Mouse (Mus musculus): Measurements from ENCODE around the gene Zbtb17. TPM values are rescaled to one million over a fixed set of nuclear protein-coding genes. Genes with fewer than 3 reads are reported as not detected.
A peak's percentile ranks its signal among the peaks of the same experiment; 100 is the strongest.

The Zbtb17 gene
- 8.5 and 8.9 TPM in 2 replicates for polyA plus RNA-seq (2015; fragmentation: Nextera tagmentation; extraction: Ambion mirVana)

DNA sequence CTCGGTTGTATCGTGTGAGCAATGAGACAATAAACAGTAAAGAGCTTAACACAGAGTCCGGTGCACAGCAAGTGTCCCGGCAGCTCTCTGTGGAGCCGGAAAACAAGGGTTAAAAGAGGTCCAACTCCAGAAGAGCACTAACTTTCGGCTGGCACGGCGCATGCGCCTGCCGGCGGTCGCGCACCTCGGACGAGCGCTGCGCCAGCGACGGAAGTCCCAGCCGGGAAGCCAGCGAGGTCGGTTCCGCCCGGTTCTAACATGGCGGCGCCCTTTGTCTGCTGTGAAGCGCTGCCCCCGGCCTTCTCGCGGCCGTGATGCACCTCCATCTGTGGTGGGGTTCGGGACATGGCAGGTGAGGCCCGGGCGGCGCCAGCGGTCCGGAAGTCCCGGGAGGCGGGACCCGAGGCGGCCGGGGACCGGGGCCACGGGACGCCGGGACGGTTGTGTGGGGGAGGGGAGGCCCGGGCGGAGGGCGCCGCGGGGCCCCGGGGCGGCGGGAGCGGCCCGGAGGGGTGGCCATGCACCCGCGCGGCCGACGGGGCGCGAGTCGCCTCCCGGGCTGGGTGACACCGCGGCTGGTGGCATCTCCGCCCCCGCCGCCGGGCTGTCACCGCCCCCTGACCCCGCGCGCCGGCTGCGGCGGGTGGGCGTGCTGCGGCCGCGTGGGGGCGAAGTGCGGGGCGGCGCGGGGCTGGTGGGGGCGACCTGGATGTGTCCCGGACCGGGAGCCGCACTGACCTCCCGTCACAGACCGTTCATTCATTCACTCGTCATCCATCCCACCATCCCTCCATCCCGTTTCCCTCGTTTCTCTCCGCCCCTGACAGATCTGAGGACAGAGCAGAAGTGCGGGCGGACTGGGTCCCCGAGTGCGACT lies at the start of gene Zbtb17:
TSS of gene Zbtb17 (plus strand) at position 204 of the 877 bp plus-strand sequence.
- Histone ChIP-seq H3K27ac (replicated peaks) (peak within 1 kb of the TSS; percentile 76), H3K4me1 (replicated peaks) (peaks cover 26% of the 10 kb centered on the region), H3K36me3 (replicated peaks) (peaks cover 18% of the 10 kb centered on the region), H3K9ac (peak within 1 kb of the TSS; percentile 92), H3K9me3 (replicated peaks) (no peaks in the 10 kb centered on the region), H3K27me3 (no peaks in the 10 kb centered on the region), H3K4me3 (replicated peaks) (peak within 1 kb of the TSS; percentile 99), H3K4me2 (peak within 1 kb of the TSS; percentile 90)
- WGBS (ENCODE audit: insufficient replicate concordance): under 1% methylated on average over 89 of the region's 102 CpGs
- peak; percentile 88 for ATAC-seq (ENCODE audit: insufficient read depth)

DNA sequence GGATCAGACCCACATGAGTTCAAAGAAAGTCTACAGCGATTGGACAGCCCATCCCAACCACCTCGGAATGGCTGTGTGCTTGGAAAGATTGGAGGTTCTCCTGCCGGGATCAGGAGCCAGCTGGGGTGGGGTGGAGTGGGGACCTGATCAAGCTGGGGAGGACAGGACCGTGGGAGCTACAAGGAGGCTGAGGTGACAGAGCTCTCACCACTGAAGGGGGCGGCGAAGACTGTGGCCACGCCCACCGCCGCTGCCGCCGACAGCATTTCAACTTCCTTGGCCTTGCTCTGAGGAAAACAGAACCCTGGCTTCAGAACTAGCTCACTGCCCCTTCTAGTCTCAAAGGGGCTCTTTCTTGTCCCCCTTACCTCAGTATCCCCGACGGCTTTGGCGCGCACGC lies 49.7 kb upstream of the Zbtb17 start:
- peaks cover 16% of the 10 kb centered on the region for H3K27me3 ChIP-seq
- H3K27ac ChIP-seq (replicated peaks): no peak overlapping the region
- H3K4me1 ChIP-seq (replicated peaks): no peaks in the 10 kb centered on the region
- no peak overlapping the region for H3K4me3 ChIP-seq (replicated peaks)
- no peak for ATAC-seq (ENCODE audit: insufficient read depth)
- no peaks in the 10 kb centered on the region for H3K9me3 ChIP-seq (replicated peaks)
- H3K9ac ChIP-seq: no peak overlapping the region
- H3K36me3 ChIP-seq (replicated peaks): no peaks in the 10 kb centered on the region
- H3K4me2 ChIP-seq: peak overlapping the region; percentile 25
- whole genome bisulfite sequencing (ENCODE audit: insufficient replicate concordance): 22% methylated on average over 16 of the region's 16 CpGs

DNA sequence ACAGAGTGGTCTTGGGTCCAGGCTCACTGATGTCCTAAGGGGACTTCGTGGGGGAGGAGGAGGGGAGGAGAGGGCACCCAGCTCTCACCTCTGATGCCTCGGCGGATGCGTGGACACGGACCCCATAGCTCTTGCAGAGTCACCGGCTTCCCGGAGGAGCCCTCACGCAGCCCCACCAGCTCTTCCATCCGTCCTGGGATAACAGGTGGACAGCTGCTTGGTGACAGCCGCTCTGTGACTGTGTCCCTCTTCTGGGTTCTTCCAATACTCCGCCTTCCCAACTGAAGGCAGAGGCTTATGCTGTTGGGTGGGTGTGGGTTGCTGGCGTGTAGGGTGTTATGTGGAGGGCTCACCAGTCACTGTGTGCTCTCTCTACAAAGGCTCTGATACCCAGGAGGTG lies 46.6 kb upstream of the Zbtb17 start:
- H3K27me3 ChIP-seq: peaks cover 10% of the 10 kb centered on the region
- H3K4me1 ChIP-seq (replicated peaks): no peaks in the 10 kb centered on the region
- no peaks in the 10 kb centered on the region for H3K9me3 ChIP-seq (replicated peaks)

DNA sequence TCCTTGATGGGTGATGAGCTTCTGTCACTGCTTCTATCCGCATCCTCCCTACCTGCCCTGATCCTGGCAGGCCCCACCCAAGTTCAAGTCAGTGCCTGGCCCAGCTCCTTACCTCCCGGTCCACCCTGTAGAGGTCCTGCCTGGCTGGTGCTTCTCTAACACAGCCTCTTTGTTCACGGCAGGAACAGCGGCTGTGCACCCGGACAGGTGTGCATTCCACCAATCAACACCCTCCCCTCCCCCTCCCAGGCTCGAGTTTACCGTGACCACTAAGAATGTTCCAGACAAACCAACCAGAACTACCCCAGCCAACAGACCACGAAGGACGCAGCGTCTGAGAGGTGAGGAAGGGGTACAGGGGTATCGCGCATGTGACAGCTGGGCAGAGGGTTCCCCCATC lies 45.9 kb upstream of the Zbtb17 start, which contains the start of gene Clcnka:
TSS of gene Clcnka (minus strand) at position 180 of the 400 bp plus-strand sequence.
- no peak for ATAC-seq (ENCODE audit: insufficient read depth)
- H3K4me2 ChIP-seq: no peak within 1 kb of the TSS
- WGBS (ENCODE audit: insufficient replicate concordance): 48% methylated on average over 12 of the region's 12 CpGs
- H3K27ac ChIP-seq (replicated peaks): no peak within 1 kb of the TSS
- H3K9me3 ChIP-seq (replicated peaks): no peaks in the 10 kb centered on the region
- peaks cover 10% of the 10 kb centered on the region for H3K27me3 ChIP-seq
- H3K36me3 ChIP-seq (replicated peaks): no peaks in the 10 kb centered on the region
- H3K9ac ChIP-seq: no peak within 1 kb of the TSS
- no peak within 1 kb of the TSS for H3K4me3 ChIP-seq (replicated peaks)
- no peaks in the 10 kb centered on the region for H3K4me1 ChIP-seq (replicated peaks)

More for the DNA sequence above, 46.6 kb upstream of the Zbtb17 start:
- Histone ChIP-seq H3K4me2 (no peak overlapping the region), H3K4me3 (replicated peaks) (no peak overlapping the region), H3K36me3 (replicated peaks) (no peaks in the 10 kb centered on the region), H3K27ac (replicated peaks) (no peak overlapping the region), H3K9ac (no peak overlapping the region)
- WGBS (ENCODE audit: insufficient replicate concordance): 65% methylated on average over 12 of the region's 12 CpGs
- no peak for ATAC-seq (ENCODE audit: insufficient read depth)

DNA sequence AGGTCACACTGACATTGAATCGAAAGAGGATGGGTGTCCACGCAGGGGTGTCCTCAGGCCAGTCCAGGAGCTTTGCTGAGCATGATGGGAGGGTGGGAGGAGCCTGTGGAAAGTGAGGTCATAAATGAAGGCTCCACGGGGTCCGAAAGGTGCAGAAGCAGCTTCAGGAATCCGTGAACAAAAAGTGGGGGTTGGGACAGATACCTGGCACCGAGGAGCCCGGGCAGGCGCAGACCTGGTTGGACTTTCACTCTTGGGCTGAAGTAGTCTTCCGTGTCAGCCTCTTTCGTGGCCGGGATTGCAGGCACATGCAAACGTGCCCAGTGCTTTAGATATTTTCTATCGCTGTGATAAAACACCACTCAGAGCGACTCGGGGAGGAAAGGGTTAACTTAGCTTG lies 44.3 kb upstream of the Zbtb17 start:
- H3K27me3 ChIP-seq: peaks cover 14% of the 10 kb centered on the region
- H3K4me1 ChIP-seq (replicated peaks): 0 out of 2 replicates have a peak, but pooled peaks cover 3% of the 10 kb centered on the region
- H3K36me3 ChIP-seq (replicated peaks): no peaks in the 10 kb centered on the region
- no peak for ATAC-seq (ENCODE audit: insufficient read depth)
- no peak overlapping the region for H3K4me3 ChIP-seq (replicated peaks)
- 69% methylated on average over 15 of the region's 15 CpGs for WGBS (ENCODE audit: insufficient replicate concordance)
- H3K9ac ChIP-seq: no peak overlapping the region
- H3K4me2 ChIP-seq: no peak overlapping the region
- H3K9me3 ChIP-seq (replicated peaks): no peaks in the 10 kb centered on the region
- no peak overlapping the region for H3K27ac ChIP-seq (replicated peaks)

DNA sequence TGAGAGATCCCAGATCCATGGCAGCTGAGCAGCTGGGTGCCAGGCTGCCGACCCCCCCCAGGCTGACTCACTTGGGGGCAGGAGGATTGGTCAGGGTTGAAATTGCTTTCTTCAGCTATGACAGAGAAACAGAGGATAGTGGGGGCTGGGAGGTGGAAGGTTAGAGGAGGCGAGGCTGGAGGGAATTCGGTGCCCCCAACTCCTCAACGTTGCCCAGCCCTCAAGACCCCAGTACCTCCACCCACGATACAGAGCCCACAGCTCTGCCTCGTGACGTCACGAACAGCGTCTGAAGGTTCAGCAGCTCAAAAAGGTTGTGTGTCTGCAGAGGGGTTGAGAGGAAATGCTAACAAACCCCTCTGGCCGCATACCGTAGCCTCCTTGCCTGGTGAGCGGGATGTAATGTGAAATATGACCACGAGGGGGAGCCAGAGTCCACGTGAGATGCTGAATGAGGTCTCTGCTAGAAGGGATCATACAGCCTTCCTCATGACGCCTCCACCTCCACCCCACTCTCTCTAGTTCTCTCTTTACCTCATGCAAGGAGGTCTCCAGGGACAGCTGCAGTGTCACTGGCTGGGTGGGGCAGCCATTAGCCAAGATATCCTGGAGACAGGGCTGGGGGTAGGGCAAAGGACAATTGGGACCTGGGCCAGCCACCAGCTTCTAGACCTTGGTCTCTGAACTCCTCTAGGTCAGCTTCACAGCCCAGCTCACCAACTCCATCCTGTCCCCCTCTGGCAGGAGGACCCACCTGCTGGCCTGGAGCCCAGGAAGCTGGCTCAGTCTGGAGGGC lies 39.7 kb upstream of the Zbtb17 start:
- Histone ChIP-seq H3K4me3 (replicated peaks) (no peak overlapping the region), H3K27me3 (peaks cover 23% of the 10 kb centered on the region), H3K36me3 (replicated peaks) (no peaks in the 10 kb centered on the region), H3K4me1 (replicated peaks) (0 out of 2 replicates have a peak, but pooled peaks cover 3% of the 10 kb centered on the region), H3K9me3 (replicated peaks) (no peaks in the 10 kb centered on the region), H3K4me2 (no peak overlapping the region), H3K9ac (no peak overlapping the region), H3K27ac (replicated peaks) (no peak overlapping the region)
- ATAC-seq (ENCODE audit: insufficient read depth): no peak
- 10% methylated on average over 15 of the region's 15 CpGs for WGBS (ENCODE audit: insufficient replicate concordance)

DNA sequence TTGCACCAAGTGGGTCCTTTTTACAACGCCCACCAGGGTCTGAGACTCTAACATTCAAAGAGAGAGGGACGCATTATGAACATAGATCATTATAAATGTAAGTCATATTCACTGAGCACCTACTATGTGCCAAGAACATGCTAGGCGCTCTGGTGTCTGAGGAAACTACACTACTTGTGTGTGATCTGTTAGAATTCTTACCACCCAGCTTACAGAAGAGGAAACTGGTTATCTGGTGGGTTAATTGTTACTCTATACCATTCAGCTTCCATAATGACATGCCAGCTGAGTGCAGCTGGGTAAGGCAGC lies 39.2 kb upstream of the Zbtb17 start:
- WGBS (ENCODE audit: insufficient replicate concordance): 64% methylated on average over 3 of the region's 3 CpGs
- no peaks in the 10 kb centered on the region for H3K9me3 ChIP-seq (replicated peaks)
- peaks cover 23% of the 10 kb centered on the region for H3K27me3 ChIP-seq
- no peak for ATAC-seq (ENCODE audit: insufficient read depth)
- no peak overlapping the region for H3K4me3 ChIP-seq (replicated peaks)
- no peak overlapping the region for H3K4me2 ChIP-seq
- H3K27ac ChIP-seq (replicated peaks): no peak overlapping the region
- no peak overlapping the region for H3K9ac ChIP-seq
- 0 out of 2 replicates have a peak, but pooled peaks cover 3% of the 10 kb centered on the region for H3K4me1 ChIP-seq (replicated peaks)
- no peaks in the 10 kb centered on the region for H3K36me3 ChIP-seq (replicated peaks)

DNA sequence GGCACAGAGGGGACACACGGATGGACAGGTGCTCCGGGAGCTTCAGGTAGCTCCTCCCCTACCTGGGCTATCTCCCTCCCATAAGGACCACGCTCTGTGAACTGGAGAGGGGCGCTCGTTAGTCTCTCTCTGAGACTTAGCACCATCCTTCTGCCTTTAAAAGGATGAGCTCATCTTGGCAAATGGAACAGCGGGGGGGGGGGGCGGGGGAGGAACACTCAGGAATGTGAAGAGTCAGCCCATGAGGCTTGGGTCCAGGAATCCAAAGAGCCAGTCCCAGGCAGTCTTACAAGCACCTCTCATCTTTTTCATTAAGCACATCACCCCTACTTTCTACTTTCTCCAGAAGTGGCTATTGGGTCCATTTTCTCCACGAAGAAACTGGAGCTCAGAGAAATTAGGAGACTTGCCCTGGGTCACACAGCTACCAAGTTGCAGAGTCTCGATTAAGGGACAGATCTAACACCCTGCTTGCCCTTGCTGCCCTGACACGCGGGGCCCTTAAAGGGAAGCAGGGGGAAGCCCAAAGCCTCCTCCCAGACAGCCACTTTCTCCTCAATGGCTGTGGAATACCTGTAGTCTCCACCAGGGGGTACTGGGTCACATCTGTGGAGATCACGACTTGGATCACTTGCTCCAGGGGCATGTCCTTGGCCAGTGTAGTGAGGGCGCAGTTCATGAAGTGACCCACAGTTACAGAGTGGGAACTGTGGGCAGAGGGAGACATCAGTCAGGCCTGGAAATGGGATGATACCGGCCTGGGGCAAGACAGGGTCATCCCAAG lies 37.7 kb upstream of the Zbtb17 start:
- Histone ChIP-seq H3K27me3 (peaks cover 23% of the 10 kb centered on the region), H3K27ac (replicated peaks) (no peak overlapping the region), H3K9ac (no peak overlapping the region), H3K4me3 (replicated peaks) (no peak overlapping the region), H3K36me3 (replicated peaks) (no peaks in the 10 kb centered on the region), H3K4me2 (no peak overlapping the region), H3K4me1 (replicated peaks) (0 out of 2 replicates have a peak, but pooled peaks cover 3% of the 10 kb centered on the region), H3K9me3 (replicated peaks) (no peaks in the 10 kb centered on the region)
- 33% methylated on average over 14 of the region's 14 CpGs for WGBS (ENCODE audit: insufficient replicate concordance)
- no peak for ATAC-seq (ENCODE audit: insufficient read depth)

DNA sequence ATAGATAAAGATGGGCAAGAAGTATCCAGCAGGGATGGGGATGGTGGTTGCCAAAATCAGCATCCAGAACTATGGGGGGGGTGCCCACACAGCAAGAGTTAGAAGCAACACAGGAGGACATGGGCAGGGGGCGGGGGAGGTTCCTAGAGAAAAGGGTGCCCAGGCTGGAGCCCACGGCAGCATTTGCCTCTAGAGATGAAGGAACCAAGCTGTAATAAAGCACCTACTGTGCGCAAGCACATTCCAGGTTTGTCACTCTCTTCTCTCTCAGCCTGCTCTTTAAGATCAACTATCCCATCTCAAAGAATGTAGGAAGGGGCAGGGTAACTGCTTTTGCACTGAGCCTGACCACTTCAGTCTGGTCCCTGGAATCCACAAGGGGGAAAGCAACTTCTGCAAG lies 35.9 kb upstream of the Zbtb17 start:
- Histone ChIP-seq H3K9ac (no peak overlapping the region), H3K4me2 (no peak overlapping the region), H3K4me3 (replicated peaks) (no peak overlapping the region), H3K27ac (replicated peaks) (no peak overlapping the region), H3K27me3 (peaks cover 23% of the 10 kb centered on the region), H3K9me3 (replicated peaks) (no peaks in the 10 kb centered on the region), H3K4me1 (replicated peaks) (0 out of 2 replicates have a peak, but pooled peaks cover 3% of the 10 kb centered on the region), H3K36me3 (replicated peaks) (no peaks in the 10 kb centered on the region)
- WGBS (ENCODE audit: insufficient replicate concordance): 68% methylated on average over 3 of the region's 3 CpGs
- ATAC-seq (ENCODE audit: insufficient read depth): no peak

DNA sequence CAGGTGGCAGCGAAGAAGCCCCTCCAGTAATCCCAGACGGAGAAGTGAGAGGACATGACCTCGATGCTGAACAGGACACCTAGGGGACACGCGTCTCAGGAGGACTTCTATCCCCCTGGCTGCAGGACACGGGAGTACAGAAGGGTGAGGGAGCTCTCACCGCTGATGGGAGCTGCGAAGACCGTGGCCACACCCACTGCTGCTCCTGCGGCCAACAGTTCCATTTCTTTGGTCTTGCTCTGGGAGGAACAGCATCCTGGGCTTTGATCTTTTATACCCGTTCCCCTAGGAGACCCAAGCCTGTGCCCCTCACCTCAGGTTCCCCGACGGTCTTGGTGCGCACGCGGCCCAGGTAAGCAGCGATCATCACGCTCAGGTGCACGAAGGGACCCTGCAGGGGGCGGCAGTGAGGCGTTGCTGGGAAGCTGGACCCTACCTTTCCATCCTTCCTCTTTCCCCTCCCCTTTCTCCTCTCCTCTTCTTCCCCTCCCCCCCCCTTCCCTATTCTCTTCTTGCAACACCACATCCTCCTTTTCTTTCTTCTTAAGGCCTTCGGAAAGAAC lies 32.9 kb upstream of the Zbtb17 start:
- WGBS (ENCODE audit: insufficient replicate concordance): 17% methylated on average over 22 of the region's 22 CpGs
- Histone ChIP-seq H3K27me3 (peaks cover 7% of the 10 kb centered on the region), H3K27ac (replicated peaks) (no peak overlapping the region), H3K4me1 (replicated peaks) (no peaks in the 10 kb centered on the region), H3K4me2 (no peak overlapping the region), H3K4me3 (replicated peaks) (no peak overlapping the region), H3K36me3 (replicated peaks) (no peaks in the 10 kb centered on the region), H3K9ac (no peak overlapping the region), H3K9me3 (replicated peaks) (no peaks in the 10 kb centered on the region)
- no peak for ATAC-seq (ENCODE audit: insufficient read depth)
